Comparison of ENCODE assay signal across 8 mouse cellular contexts in the genomic region with DNA sequence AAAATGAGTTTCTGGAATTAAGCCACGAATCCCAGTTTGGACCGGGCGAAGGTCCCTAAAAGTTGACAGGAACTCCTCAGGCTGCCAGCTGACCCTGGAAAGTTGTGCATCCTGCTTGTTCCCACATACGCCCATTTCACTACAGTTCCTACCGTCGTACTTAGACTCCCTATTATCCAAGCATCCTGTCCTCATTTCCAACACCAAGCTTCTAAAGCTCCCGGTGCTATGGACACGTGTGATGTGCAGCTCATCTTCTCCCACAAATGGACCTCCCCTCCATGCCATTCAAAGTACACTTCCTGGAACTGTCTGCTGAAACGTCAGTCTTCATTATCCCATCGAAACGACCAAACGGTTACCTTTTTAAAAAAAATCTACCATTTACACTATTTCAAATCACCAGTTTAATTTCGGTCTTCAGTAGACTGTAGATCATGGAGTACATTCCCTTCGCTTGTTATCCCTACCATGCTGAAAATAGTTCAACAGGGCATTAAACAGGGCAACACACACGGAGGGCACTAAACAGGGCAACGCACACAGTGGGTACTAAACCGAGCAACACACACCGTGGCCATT. TPM values are rescaled to one million over a fixed set of nuclear protein-coding genes. Genes with fewer than 3 reads are reported as not detected.
DNase-seq lines count a peak whose midpoint lies in the region; ATAC-seq lines count a peak whose summit lies in the region.

No protein-coding gene starts in this region.

- H3K9me3 ChIP-seq in embryonic facial prominence, embryonic 15.5 days (replicated peaks), result no peaks in the 10 kb centered on the region
- H3K9me3 ChIP-seq in hindbrain, embryonic 15.5 days, result no peaks in the 10 kb centered on the region
- no peaks in the 10 kb centered on the region for H3K9me3 ChIP-seq in liver, embryonic 12.5 days (replicated peaks)
- H3K9me3 ChIP-seq in neural tube, embryonic 14.5 days (ENCODE audit: control insufficient read depth, low read length), result no peaks in the 10 kb centered on the region

- DNase-seq in left cerebral cortex, postnatal 25 days (ENCODE audit: low spot score in 2 of 2), result peak; percentile 10 to 21
- DNase-seq in left cerebral cortex, adult 8-10 months (ENCODE audit: low spot score in 2 of 2), result no peak
- peak; percentile 12 for DNase-seq in adipocyte (ENCODE audit: low spot score)
- DNase-seq in urinary bladder, adult 2 months (ENCODE audit: low spot score), result no peak

- no peaks in the 10 kb centered on the region for H3K36me3 ChIP-seq in embryonic facial prominence, embryonic 15.5 days
- H3K36me3 ChIP-seq in hindbrain, embryonic 15.5 days, result no peaks in the 10 kb centered on the region
- H3K36me3 ChIP-seq in liver, embryonic 12.5 days, result peaks cover 3% of the 10 kb centered on the region; the same call in 1 of the 2 replicates
- H3K36me3 ChIP-seq in neural tube, embryonic 14.5 days (ENCODE audit: control insufficient read depth, insufficient read depth, low read length), result no peaks in the 10 kb centered on the region

- intact Hi-C loops in left cerebral cortex, postnatal 25 days (cut with DNase I), result loop anchor here (5.0 kb wide), 1 partner anchor 200 kb away; a partner anchor contains a TSS

- H3K27ac ChIP-seq in embryonic facial prominence, embryonic 15.5 days (replicated peaks), result peak overlapping the region; percentile 98
- H3K27ac ChIP-seq in hindbrain, embryonic 15.5 days (replicated peaks), result peak overlapping the region; percentile 98
- peak overlapping the region; percentile 100 for H3K27ac ChIP-seq in liver, embryonic 12.5 days
- H3K27ac ChIP-seq in neural tube, embryonic 14.5 days (ENCODE audit: low read depth, low read length), result peak overlapping the region; percentile 98

- ATAC-seq in embryonic facial prominence, embryonic 15.5 days (ENCODE audit: insufficient number of reproducible peaks, low FRiP score, low TSS enrichment, low read depth), result no peak
- peak; percentile 25 for ATAC-seq in hindbrain, embryonic 15.5 days (ENCODE audit: low FRiP score, low read depth)
- ATAC-seq in liver, embryonic 12.5 days, result peak; percentile 4
- ATAC-seq in neural tube, embryonic 14.5 days (ENCODE audit: low read depth), result peak; percentile 9

- peak overlapping the region; percentile 77 for H3K9ac ChIP-seq in embryonic facial prominence, embryonic 15.5 days
- peak overlapping the region; percentile 88 for H3K9ac ChIP-seq in hindbrain, embryonic 15.5 days
- peak overlapping the region; percentile 89 for H3K9ac ChIP-seq in liver, embryonic 12.5 days
- H3K9ac ChIP-seq in neural tube, embryonic 14.5 days (replicated peaks; ENCODE audit: low read depth, low read length), result peak overlapping the region; percentile 85

- H3K4me2 ChIP-seq in embryonic facial prominence, embryonic 15.5 days (replicated peaks), result peak overlapping the region; percentile 77
- H3K4me2 ChIP-seq in hindbrain, embryonic 15.5 days, result peak overlapping the region; percentile 87
- peak overlapping the region; percentile 74 for H3K4me2 ChIP-seq in liver, embryonic 12.5 days
- H3K4me2 ChIP-seq in neural tube, embryonic 14.5 days (ENCODE audit: low read depth, low read length), result peak overlapping the region; percentile 95

- H3K4me1 ChIP-seq in embryonic facial prominence, embryonic 15.5 days, result peaks cover 18% of the 10 kb centered on the region
- peaks cover 22% of the 10 kb centered on the region for H3K4me1 ChIP-seq in hindbrain, embryonic 15.5 days (replicated peaks)
- H3K4me1 ChIP-seq in liver, embryonic 12.5 days, result peaks cover 20% of the 10 kb centered on the region
- peaks cover 15% of the 10 kb centered on the region for H3K4me1 ChIP-seq in neural tube, embryonic 14.5 days (ENCODE audit: control insufficient read depth, insufficient read depth, low read length)

- 11% methylated on average over 18 of the region's 18 CpGs for WGBS in embryonic facial prominence, embryonic 15.5 days
- WGBS in hindbrain, embryonic 15.5 days, result 15% methylated on average over 18 of the region's 18 CpGs
- 12% methylated on average over 18 of the region's 18 CpGs for WGBS in liver, embryonic 12.5 days (ENCODE audit: insufficient replicate concordance)
- 15% methylated on average over 18 of the region's 18 CpGs for WGBS in neural tube, embryonic 14.5 days

- no peaks in the 10 kb centered on the region for H3K27me3 ChIP-seq in embryonic facial prominence, embryonic 15.5 days
- no peaks in the 10 kb centered on the region for H3K27me3 ChIP-seq in hindbrain, embryonic 15.5 days
- H3K27me3 ChIP-seq in liver, embryonic 12.5 days (replicated peaks), result no peaks in the 10 kb centered on the region; the same call in 1 of the 2 replicates
- H3K27me3 ChIP-seq in neural tube, embryonic 14.5 days (ENCODE audit: control insufficient read depth, insufficient read depth, low read length), result no peaks in the 10 kb centered on the region

- peak overlapping the region; percentile 64 for H3K4me3 ChIP-seq in embryonic facial prominence, embryonic 15.5 days (replicated peaks)
- peak overlapping the region; percentile 93 for H3K4me3 ChIP-seq in hindbrain, embryonic 15.5 days
- H3K4me3 ChIP-seq in liver, embryonic 12.5 days, result peak overlapping the region; percentile 98
- H3K4me3 ChIP-seq in neural tube, embryonic 14.5 days (ENCODE audit: low read depth, low read length), result peak overlapping the region; percentile 82

RNA-seq across cellular contexts. Expression of a gene that starts 1.5 kb away (rescaled TPM):
- total RNA-seq in left cerebral cortex, postnatal 25 days (2021), result 10 to 100 TPM; 20.1 to 21.4 TPM
- total RNA-seq in left cerebral cortex, adult 8-10 months (2022), result 10 to 100 TPM; 22.1 to 27.3 (median 23.5) TPM
- polyA plus RNA-seq in embryonic facial prominence, embryonic 15.5 days (2015; fragmentation: Nextera tagmentation; extraction: Ambion mirVana), result 78.7 and 90.3 TPM in 2 replicates
- 33.2 and 40.3 TPM in 2 replicates for polyA plus RNA-seq in hindbrain, embryonic 15.5 days (2015; fragmentation: Nextera tagmentation; extraction: Ambion mirVana)
- 106 and 117 TPM in 2 replicates for polyA plus RNA-seq in liver, embryonic 12.5 days (2016; fragmentation: Nextera tagmentation; extraction: Ambion mirVana)
- 25.3 and 25.5 TPM in 2 replicates for polyA plus RNA-seq in neural tube, embryonic 14.5 days (2014; fragmentation: Nextera tagmentation; extraction: Ambion mirVana)
- 14.0 and 17.0 TPM in 2 replicates for polyA plus RNA-seq in urinary bladder, adult 2 months (2012; rRNA removed)

Comparison
In these comparisons a context has a peak if more than half of its experiments do, and no peak if none do; other contexts are left out.
1. DNase-seq: peak in left cerebral cortex, postnatal 25 days (2 of 2) and adipocyte (single experiment); none in left cerebral cortex, adult 8-10 months (0 of 2) and urinary bladder, adult 2 months (single experiment).
2. Peak in every context shown above with its lines, with median percentiles within 50 percentile points of each other: H3K27ac ChIP-seq, H3K4me2 ChIP-seq, H3K4me3 ChIP-seq and H3K9ac ChIP-seq.